Mouse (Mus musculus): ENCODE measurements at regions not wholly inside any gene's neighbourhood (a gene's known extent, or its start where the extent isn't known, plus 50 kb on each side); places are given as distances from the start of the nearest gene placed in this dataset.

DNA sequence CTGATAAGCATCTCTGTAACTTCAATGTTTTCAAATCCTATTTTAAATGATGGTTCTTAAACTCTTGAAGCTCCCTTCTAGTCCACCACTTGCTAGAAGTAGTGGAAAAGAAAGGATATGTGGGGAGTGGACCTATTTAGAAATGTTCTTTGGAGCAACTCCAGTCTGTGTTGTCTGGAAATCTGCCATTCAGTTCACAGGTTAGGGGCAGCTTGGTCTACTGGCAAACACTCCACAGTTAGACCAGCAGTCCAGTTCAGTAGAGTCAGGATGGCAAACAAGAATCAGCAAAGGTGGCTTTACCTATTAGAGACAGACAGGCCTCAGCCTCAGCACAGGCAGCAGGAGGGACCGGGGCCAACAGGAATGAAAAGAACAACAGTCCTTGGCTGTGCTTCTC is 67.3 kb upstream of the Dpyd start:
- DNase-seq (ENCODE audit: inconsistent ontology term): no peak

DNA sequence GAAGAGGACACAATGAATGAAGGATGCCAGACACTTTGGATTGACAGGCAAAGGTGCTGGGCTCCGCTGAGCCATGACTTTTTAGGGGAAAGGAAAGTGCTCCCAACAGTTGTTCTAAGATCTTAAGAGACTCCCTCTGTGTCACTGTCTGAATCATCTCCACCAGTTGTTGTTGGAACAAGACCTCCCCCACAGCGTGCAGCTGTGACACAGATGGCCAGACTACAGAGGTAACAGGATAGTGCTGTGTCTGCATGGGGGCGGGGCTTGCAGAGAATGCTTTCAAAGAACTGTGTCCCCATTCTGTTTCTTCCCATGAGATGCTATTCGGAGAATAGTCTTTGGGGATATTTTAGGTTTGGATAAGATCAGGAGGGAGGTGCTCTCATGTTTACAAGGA is 61.7 kb upstream of the Dpyd start:
- DNase-seq (ENCODE audit: inconsistent ontology term): peak; percentile 5

DNA sequence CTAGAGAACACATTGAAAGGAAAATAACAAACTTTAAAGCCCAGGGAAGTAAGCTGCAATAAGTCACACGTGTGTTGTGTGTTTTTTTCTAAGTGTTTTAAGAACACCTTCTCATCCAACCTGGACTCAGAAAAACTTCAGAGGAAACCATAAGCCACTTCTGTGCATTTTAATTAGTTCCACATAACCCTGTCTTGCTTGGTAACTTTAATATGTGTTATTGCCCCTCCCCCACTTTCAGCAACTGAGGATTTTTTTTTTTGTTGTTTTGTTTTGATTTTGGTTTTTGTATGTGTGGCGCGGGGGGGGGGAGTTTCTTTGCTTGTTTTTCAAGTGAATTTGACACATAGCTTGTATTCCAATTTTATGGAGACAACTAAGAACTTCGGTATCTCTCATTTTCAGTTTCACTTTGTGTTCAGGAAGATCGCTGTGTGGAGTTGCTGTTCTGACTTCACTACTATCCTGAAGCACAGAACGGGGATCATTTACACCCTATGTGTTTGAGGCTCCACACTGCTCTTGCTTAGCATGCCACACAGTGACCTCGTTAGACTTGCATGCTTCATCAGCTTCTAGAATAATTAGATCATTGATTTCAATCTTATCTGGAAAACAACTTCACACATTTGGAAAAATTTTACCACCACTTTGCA is 54.2 kb upstream of the Dpyd start:
- DNase-seq (ENCODE audit: inconsistent ontology term): peak; percentile 42

DNA sequence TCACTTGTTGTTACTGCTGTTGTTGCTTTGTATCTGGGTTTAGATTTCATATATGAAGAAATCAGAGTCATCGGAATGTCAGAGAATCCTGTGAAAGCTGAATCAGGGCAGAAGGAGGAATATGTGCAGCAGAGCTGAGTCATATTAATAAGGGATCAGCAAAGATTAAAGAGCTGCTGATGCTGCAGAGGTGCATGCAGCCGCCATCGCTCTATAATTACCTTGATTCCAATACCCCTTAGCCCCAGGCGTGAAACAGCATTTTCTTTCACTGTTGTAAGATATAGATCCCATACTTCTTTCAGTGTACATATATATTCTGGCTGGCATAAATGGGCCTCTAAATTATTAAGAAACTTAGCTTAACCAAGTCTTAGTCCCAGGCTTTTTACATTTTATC is 51.1 kb upstream of the Dpyd start:
- DNase-seq (ENCODE audit: inconsistent ontology term): no peak

DNA sequence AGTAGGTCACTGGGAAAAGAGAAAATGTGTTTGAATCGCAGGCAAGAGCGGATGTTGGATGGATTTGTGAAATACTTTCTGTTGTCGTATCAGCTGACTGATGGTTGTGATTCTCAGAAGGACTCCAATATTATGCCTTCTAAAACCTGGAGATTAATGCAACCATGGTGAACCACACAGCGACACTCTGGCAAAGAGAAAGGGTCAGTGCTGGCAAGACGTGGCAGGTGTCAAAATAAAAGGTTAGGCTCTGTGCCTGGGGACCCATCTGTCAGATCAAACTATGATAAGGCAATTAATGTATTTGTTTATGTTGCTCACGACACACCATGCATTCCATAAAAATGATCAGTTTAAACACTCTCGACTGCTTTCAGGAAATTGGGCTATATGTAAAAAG is 50.0 kb upstream of the Dpyd start:
- DNase-seq (ENCODE audit: inconsistent ontology term): no peak

Measured in Muller cell, postnatal 12 days (primary cell).